Mouse (Mus musculus) heart, embryonic 11.5 days (tissue): ENCODE measurements at regions not wholly inside any gene's neighbourhood (a gene's known extent, or its start where the extent isn't known, plus 50 kb on each side); places are given as distances from the start of the nearest gene placed in this dataset.

Experiments used
- ATAC-seq: fragments of 200-750 bp; cut with Nextera tagmentation; replicated peaks from 2 replicates; pipeline ENCODE4 v1.8.0; 2017; ENCODE audit warnings: moderate library complexity; ENCODE audit not compliant: insufficient number of reproducible peaks, low FRiP score, low TSS enrichment
- H3K27ac ChIP-seq: fragments of 300-500 bp; sonication (generic); 2 replicates; pipeline ENCODE4 v1.5.1; 2014; ENCODE audit warnings: mild to moderate bottlenecking, low read depth, low read length
- H3K27me3 ChIP-seq: fragments of 300-500 bp; sonication (generic); 2 replicates; pipeline ENCODE4 v1.6.1; 2014; ENCODE audit warnings: mild to moderate bottlenecking, low read length, mixed read lengths; ENCODE audit not compliant: control insufficient read depth, insufficient read depth
- H3K36me3 ChIP-seq: fragments of 300-500 bp; sonication (generic); 2 replicates; pipeline ENCODE4 v1.6.1; 2014; ENCODE audit warnings: mild to moderate bottlenecking, low read length, moderate library complexity, mixed read lengths; ENCODE audit not compliant: control insufficient read depth, insufficient read depth
- H3K4me1 ChIP-seq: fragments of 300-500 bp; sonication (generic); 2 replicates; pipeline ENCODE4 v1.6.1; 2014; ENCODE audit warnings: low read length; ENCODE audit not compliant: control insufficient read depth, insufficient read depth
- H3K4me2 ChIP-seq: fragments of 300-500 bp; sonication (generic); 2 replicates; pipeline ENCODE4 v1.6.1; 2014; ENCODE audit warnings: mild to moderate bottlenecking, moderate library complexity
- H3K4me3 ChIP-seq: fragments of 300-500 bp; sonication (generic); 2 replicates; pipeline ENCODE4 v1.5.1; 2014; ENCODE audit warnings: low read depth, low read length
- H3K9ac ChIP-seq: fragments of 300-500 bp; sonication (generic); 2 replicates; pipeline ENCODE4 v1.6.1; 2014; ENCODE audit warnings: mild to moderate bottlenecking, low read depth, low read length, moderate library complexity
- H3K9me3 ChIP-seq: fragments of 300-500 bp; sonication (generic); replicated peaks from 2 replicates; pipeline ENCODE4 v1.6.1; 2016; ENCODE audit warnings: low read length; ENCODE audit not compliant: control insufficient read depth
- WGBS: fragments of 180-500 bp; shearing (Covaris S2); extraction: QIAGEN DNeasy Blood & Tissue Kit; methylation state at CpG from one replicate; pipeline ENCODE4 v1.1.7; 2014; ENCODE audit not compliant: insufficient replicate concordance; 5-methylcytosine and 5-hydroxymethylcytosine counted together

DNA sequence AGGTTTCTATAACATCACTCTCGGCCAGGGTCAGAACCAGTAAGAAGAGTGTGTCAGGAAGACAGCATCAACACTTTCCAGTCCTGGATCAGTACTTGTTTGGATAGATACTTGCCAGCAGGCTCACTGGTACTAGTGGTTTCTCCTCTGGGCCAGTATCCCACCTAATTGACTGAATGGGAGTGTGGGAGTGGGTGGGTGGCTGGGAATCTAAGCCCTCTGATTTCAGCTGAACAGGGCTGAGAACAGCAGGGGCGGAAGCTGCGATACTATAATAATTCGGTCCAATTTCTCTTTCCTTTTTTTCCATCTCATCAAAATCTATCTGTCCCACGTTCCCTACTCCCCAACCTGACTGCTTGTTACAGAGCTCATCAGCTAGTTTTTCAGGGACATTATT lies 217.0 kb downstream of the Rnf144b start:
- Histone ChIP-seq H3K36me3 (no peaks in the 10 kb centered on the region), H3K27ac (no peak overlapping the region), H3K9me3 (no peaks in the 10 kb centered on the region), H3K4me1 (no peaks in the 10 kb centered on the region), H3K9ac (no peak overlapping the region), H3K4me2 (no peak overlapping the region), H3K27me3 (no peaks in the 10 kb centered on the region), H3K4me3 (no peak overlapping the region)
- WGBS, result 73% methylated on average over 5 of the region's 5 CpGs
- no peak for ATAC-seq

- WGBS, result 94% methylated on average over 1 of the region's 1 CpGs
- ATAC-seq, result no peak
- Histone ChIP-seq H3K4me1 (no peaks in the 10 kb centered on the region), H3K36me3 (no peaks in the 10 kb centered on the region), H3K9ac (no peak overlapping the region), H3K4me2 (no peak overlapping the region), H3K27ac (no peak overlapping the region), H3K27me3 (no peaks in the 10 kb centered on the region), H3K9me3 (no peaks in the 10 kb centered on the region), H3K4me3 (no peak overlapping the region)
Observed at GRCm38 (mm10) chr13:47342361-47342760, 219.9 kb downstream of the Rnf144b start.

- Histone ChIP-seq H3K9ac (no peak overlapping the region), H3K4me3 (no peak overlapping the region), H3K27ac (no peak overlapping the region), H3K9me3 (no peaks in the 10 kb centered on the region), H3K4me2 (no peak overlapping the region), H3K36me3 (no peaks in the 10 kb centered on the region), H3K27me3 (no peaks in the 10 kb centered on the region), H3K4me1 (no peaks in the 10 kb centered on the region)
- WGBS, result 40% methylated on average over 9 of the region's 9 CpGs
- ATAC-seq, result no peak
Observed at GRCm38 (mm10) chr13:47345576-47345975, 223.1 kb downstream of the Rnf144b start.

DNA sequence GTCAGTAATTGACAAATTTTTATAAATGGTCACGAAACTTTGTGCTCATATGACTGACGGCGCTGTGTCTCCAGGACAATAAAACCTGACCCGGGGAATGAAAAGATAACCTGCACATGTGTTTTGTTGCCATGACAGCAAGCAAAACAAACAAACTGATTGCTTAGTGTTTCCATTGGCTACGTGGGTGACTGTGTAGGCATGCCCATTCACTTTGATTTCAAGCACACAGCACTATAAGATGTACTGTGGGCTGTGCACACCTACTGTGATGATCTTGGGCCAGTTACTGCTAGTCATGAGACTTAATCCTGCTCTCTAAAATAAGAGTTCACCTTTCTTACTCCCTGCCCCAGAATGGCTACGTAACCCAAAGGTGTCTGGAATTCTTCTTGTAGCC lies 225.4 kb downstream of the Rnf144b start:
- Histone ChIP-seq H3K36me3 (no peaks in the 10 kb centered on the region), H3K4me3 (no peak overlapping the region), H3K9ac (no peak overlapping the region), H3K27me3 (no peaks in the 10 kb centered on the region), H3K4me2 (no peak overlapping the region), H3K9me3 (no peaks in the 10 kb centered on the region), H3K27ac (no peak overlapping the region), H3K4me1 (no peaks in the 10 kb centered on the region)
- no peak for ATAC-seq
- WGBS, result 46% methylated on average over 6 of the region's 6 CpGs

- no peak overlapping the region for H3K27ac ChIP-seq
- no peak overlapping the region for H3K4me3 ChIP-seq
- no peaks in the 10 kb centered on the region for H3K36me3 ChIP-seq
- H3K4me1 ChIP-seq, result no peaks in the 10 kb centered on the region
- no peak for ATAC-seq
- H3K9ac ChIP-seq, result no peak overlapping the region
- H3K27me3 ChIP-seq, result no peaks in the 10 kb centered on the region
- H3K4me2 ChIP-seq, result no peak overlapping the region
- 39% methylated on average over 17 of the region's 17 CpGs for WGBS
- H3K9me3 ChIP-seq, result no peaks in the 10 kb centered on the region
Observed at GRCm38 (mm10) chr13:47348517-47349145, 226.2 kb downstream of the Rnf144b start.

DNA sequence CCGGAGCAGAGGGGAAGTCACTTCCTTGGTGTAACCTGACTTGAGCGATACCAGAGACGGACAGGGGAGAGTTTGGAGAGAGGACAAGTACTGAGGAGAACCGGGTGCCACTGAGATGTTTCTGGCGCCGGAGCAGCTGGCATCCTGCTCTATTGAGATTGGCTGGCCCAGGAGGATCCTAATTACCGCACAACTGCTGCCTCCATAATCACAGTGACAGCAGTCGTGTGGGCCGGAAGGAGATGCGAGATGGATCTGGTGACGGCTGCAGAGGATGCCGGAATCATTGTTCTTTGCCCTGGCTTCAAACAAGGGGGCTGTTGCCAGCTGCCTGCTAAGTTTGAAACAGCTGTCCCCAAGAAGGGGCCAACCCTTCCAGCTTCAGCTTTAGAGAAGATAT lies 232.0 kb downstream of the Rnf144b start:
- Histone ChIP-seq H3K36me3 (no peaks in the 10 kb centered on the region), H3K4me1 (no peaks in the 10 kb centered on the region), H3K4me3 (no peak overlapping the region), H3K4me2 (no peak overlapping the region), H3K27ac (no peak overlapping the region), H3K27me3 (no peaks in the 10 kb centered on the region), H3K9me3 (no peaks in the 10 kb centered on the region), H3K9ac (no peak overlapping the region)
- no peak for ATAC-seq
- WGBS, result 74% methylated on average over 12 of the region's 12 CpGs

DNA sequence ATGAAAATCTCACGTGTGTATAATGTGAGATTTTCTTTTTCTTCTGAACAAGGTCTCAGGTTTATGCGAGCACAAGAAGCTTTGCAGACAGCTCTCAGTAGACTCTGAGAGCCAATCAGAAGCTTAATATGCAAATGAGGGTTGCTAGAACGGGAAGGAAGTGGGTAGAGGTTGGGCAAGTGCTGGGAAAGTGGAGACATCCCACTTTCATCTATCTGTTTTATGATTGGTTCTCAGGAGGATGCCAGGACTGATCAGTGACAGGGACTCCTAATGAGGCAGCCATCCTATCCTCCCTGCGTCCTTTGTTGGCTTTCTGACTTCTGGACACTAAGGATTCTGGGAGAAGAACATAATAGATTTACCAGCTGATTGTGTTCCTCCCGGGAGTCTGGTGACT lies 232.7 kb downstream of the Rnf144b start:
- no peaks in the 10 kb centered on the region for H3K27me3 ChIP-seq
- 57% methylated on average over 5 of the region's 5 CpGs for WGBS
- H3K4me2 ChIP-seq, result no peak overlapping the region
- no peaks in the 10 kb centered on the region for H3K9me3 ChIP-seq
- H3K4me3 ChIP-seq, result no peak overlapping the region
- no peak for ATAC-seq
- H3K9ac ChIP-seq, result no peak overlapping the region
- H3K4me1 ChIP-seq, result no peaks in the 10 kb centered on the region
- H3K36me3 ChIP-seq, result no peaks in the 10 kb centered on the region
- no peak overlapping the region for H3K27ac ChIP-seq

DNA sequence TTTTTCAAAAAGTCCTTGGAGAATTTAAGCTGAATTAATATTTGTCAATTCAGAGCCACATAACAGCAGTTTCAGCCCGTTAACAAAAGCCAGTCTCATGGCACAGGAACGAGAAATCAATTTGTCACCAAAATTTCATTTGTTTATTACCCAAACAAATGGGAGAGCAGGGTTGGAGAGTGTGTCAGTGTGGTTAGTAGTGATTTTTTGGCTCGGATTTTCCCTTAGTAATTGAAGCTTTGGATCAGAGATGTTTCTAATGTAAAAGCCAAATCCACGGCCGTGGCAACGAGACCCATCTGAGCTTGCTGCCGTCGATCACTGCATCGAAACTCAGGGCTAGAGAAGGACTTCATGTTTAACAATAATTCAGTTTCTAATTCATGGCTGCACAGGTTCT lies 236.5 kb downstream of the Rnf144b start:
- Histone ChIP-seq H3K36me3 (no peaks in the 10 kb centered on the region), H3K4me3 (no peak overlapping the region), H3K27ac (no peak overlapping the region), H3K27me3 (no peaks in the 10 kb centered on the region), H3K4me1 (no peaks in the 10 kb centered on the region), H3K9ac (no peak overlapping the region), H3K9me3 (no peaks in the 10 kb centered on the region), H3K4me2 (no peak overlapping the region)
- WGBS, result 81% methylated on average over 9 of the region's 9 CpGs
- ATAC-seq, result no peak

GRCm38 (mm10) chr13:47365776-47366175 lies 243.3 kb downstream of the Rnf144b start:
- Histone ChIP-seq H3K4me1 (no peaks in the 10 kb centered on the region), H3K27me3 (no peaks in the 10 kb centered on the region), H3K9ac (no peak overlapping the region), H3K9me3 (no peaks in the 10 kb centered on the region), H3K36me3 (no peaks in the 10 kb centered on the region), H3K4me3 (no peak overlapping the region), H3K27ac (no peak overlapping the region), H3K4me2 (no peak overlapping the region)
- no peak for ATAC-seq
- 70% methylated on average over 7 of the region's 7 CpGs for WGBS
